Mouse (Mus musculus) fibroblast of lung, adult 2 months (primary cell): ENCODE data around the gene Glrp1.

Source experiments
- DNase-seq: peaks from one replicate; pipeline ENCODE4 v3.0.0-alpha.2; 2011; ENCODE audit warnings: low read depth

Glrp1 gene

GRCm38 (mm10) chr1:88492415-88492814, 17.5 kb downstream of the Glrp1 start:
- no peak for DNase-seq

GRCm38 (mm10) chr1:88491617-88492378, 18.1 kb downstream of the Glrp1 start:
- DNase-seq, result no peak

GRCm38 (mm10) chr1:88490164-88490563, 19.7 kb downstream of the Glrp1 start:
- no peak for DNase-seq

- DNase-seq, result no peak
Observed at GRCm38 (mm10) chr1:88488957-88489356, 20.9 kb downstream of the Glrp1 start.

- DNase-seq, result no peak
Observed at GRCm38 (mm10) chr1:88486336-88486735, 23.5 kb downstream of the Glrp1 start.

- DNase-seq, result no peak
Observed at GRCm38 (mm10) chr1:88484059-88484458, 25.8 kb downstream of the Glrp1 start.

- DNase-seq, result no peak
Observed at GRCm38 (mm10) chr1:88482142-88483099, 27.4 kb downstream of the Glrp1 start.

GRCm38 (mm10) chr1:88480594-88480993, 29.3 kb downstream of the Glrp1 start:
- no peak for DNase-seq

- no peak for DNase-seq
Observed at GRCm38 (mm10) chr1:88478205-88478604, 31.7 kb downstream of the Glrp1 start.

- DNase-seq, result no peak
Observed at GRCm38 (mm10) chr1:88476554-88477085, 33.2 kb downstream of the Glrp1 start.

GRCm38 (mm10) chr1:88475502-88475953, 34.3 kb downstream of the Glrp1 start:
- DNase-seq, result peak; percentile 90

GRCm38 (mm10) chr1:88474598-88474997, 35.3 kb downstream of the Glrp1 start:
- DNase-seq, result peak; percentile 98

- DNase-seq, result no peak
Observed at GRCm38 (mm10) chr1:88473899-88474298, 36.0 kb downstream of the Glrp1 start.

GRCm38 (mm10) chr1:88472258-88472657, 37.6 kb downstream of the Glrp1 start:
- no peak for DNase-seq

GRCm38 (mm10) chr1:88469746-88470145, 40.1 kb downstream of the Glrp1 start:
- DNase-seq, result no peak

GRCm38 (mm10) chr1:88468335-88468734, 41.5 kb downstream of the Glrp1 start:
- no peak for DNase-seq

- no peak for DNase-seq
Observed at GRCm38 (mm10) chr1:88467866-88468265, 42.0 kb downstream of the Glrp1 start.

- DNase-seq, result no peak
Observed at GRCm38 (mm10) chr1:88466325-88467064, 43.4 kb downstream of the Glrp1 start.

GRCm38 (mm10) chr1:88465722-88466121, 44.1 kb downstream of the Glrp1 start:
- no peak for DNase-seq

- no peak for DNase-seq
Observed at GRCm38 (mm10) chr1:88464109-88464905, 45.6 kb downstream of the Glrp1 start.

GRCm38 (mm10) chr1:88463241-88463640, 46.6 kb downstream of the Glrp1 start:
- no peak for DNase-seq
